Mouse (Mus musculus) neural tube, embryonic 14.5 days (tissue): ENCODE results near the gene Pla1a. TPM values are rescaled to one million over a fixed set of nuclear protein-coding genes. Genes with fewer than 3 reads are reported as not detected.

Source experiments
- ATAC-seq: fragments of 200-750 bp; cut with Nextera tagmentation; 2 replicates; pipeline ENCODE4 v1.8.0; 2017; ENCODE audit warnings: low read depth, mild to moderate bottlenecking, moderate TSS enrichment, moderate library complexity
- H3K27ac ChIP-seq: fragments of 300-500 bp; sonication (generic); 2 replicates; pipeline ENCODE4 v1.5.1; 2014; ENCODE audit warnings: low read depth, mild to moderate bottlenecking, control low read depth, low read length, moderate library complexity, mixed read lengths
- H3K27me3 ChIP-seq: fragments of 300-500 bp; sonication (generic); 2 replicates; pipeline ENCODE4 v1.6.1; 2014; ENCODE audit warnings: low read length; ENCODE audit not compliant: control insufficient read depth, insufficient read depth
- H3K36me3 ChIP-seq: fragments of 300-500 bp; sonication (generic); 2 replicates; pipeline ENCODE4 v1.6.1; 2014; ENCODE audit warnings: low read length, mixed read lengths; ENCODE audit not compliant: control insufficient read depth, insufficient read depth
- H3K4me1 ChIP-seq: fragments of 300-500 bp; sonication (generic); 2 replicates; pipeline ENCODE4 v1.6.1; 2014; ENCODE audit warnings: low read length; ENCODE audit not compliant: control insufficient read depth, insufficient read depth
- H3K4me2 ChIP-seq: fragments of 300-500 bp; sonication (generic); 2 replicates; pipeline ENCODE4 v1.6.1; 2014; ENCODE audit warnings: mild to moderate bottlenecking, low read depth, low read length, control low read depth
- H3K4me3 ChIP-seq: fragments of 300-500 bp; sonication (generic); 2 replicates; pipeline ENCODE4 v1.5.1; 2014; ENCODE audit warnings: low read depth, low read length, control low read depth, mixed read lengths
- H3K9ac ChIP-seq: fragments of 300-500 bp; sonication (generic); replicated peaks from 2 replicates; pipeline ENCODE4 v1.6.1; 2014; ENCODE audit warnings: low read depth, mild to moderate bottlenecking, control low read depth, low read length, mixed read lengths
- H3K9me3 ChIP-seq: fragments of 300-500 bp; sonication (generic); 2 replicates; pipeline ENCODE4 v1.6.1; 2016; ENCODE audit warnings: low read length; ENCODE audit not compliant: control insufficient read depth
- WGBS: fragments of 180-500 bp; shearing (Covaris S2); extraction: QIAGEN DNeasy Blood & Tissue Kit; methylation state at CpG from one replicate; pipeline ENCODE4 v1.1.7; 2014; 5-methylcytosine and 5-hydroxymethylcytosine counted together
- polyA plus RNA-seq: library from polyadenylated mRNA; unstranded; fragments of >200 nt; fragmentation: Nextera tagmentation; extraction: Ambion mirVana; gene quantifications from 2 replicates; pipeline ENCODE4 v1.2.1, GENCODE M21; 2014

Gene Pla1a
- polyA plus RNA-seq, 1 experiment from 2014 or later = 0.47 TPM

GRCm38 (mm10) chr16:38363256-38363595, 69.7 kb downstream of the Pla1a start:
- Histone ChIP-seq H3K4me1 (no peaks in the 10 kb centered on the region), H3K36me3 (no peaks in the 10 kb centered on the region), H3K4me3 (no peak overlapping the region), H3K27ac (no peak overlapping the region), H3K27me3 (no peaks in the 10 kb centered on the region), H3K4me2 (no peak overlapping the region), H3K9ac (no peak overlapping the region), H3K9me3 (no peaks in the 10 kb centered on the region)
- WGBS = 87% methylated on average over 3 of the region's 3 CpGs
- no peak for ATAC-seq

DNA sequence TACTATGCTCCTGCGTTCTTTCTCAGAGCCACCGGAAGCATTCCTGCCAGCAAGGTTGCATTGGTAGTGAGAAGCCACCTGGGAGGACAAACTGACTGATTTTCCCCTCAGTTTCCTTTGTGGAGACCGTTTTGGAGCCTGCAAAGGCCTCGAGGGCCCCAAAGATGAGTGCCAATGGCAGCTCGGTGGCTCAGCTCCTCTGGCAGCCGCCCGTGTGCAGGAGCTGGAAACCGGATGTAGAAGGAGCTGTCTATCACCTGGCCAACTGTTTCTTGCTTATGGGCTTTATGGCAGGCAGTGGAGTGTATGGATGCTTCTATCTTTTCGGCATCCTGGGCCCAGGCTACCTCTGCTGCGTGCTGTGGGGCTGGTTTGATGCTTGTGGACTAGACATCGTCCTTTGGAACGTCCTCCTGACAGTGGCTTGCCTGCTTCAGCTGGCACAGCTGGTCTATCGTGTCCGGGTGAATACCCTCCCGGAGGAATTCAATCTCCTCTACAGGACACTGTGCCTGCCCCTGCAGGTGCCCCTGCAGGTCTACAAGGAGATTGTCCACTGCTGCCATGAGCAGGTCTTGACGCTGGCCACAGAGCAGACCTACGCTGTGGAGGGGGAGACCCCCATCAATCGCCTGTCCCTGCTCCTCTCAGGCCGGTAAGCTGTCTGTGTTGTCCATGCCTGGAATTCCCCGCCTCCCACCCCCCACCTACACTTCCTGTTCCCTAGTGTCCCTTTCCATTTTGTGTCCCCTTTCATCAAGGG, 70.3 kb downstream of the Pla1a start:
- Histone ChIP-seq H3K27ac (no peak overlapping the region), H3K9me3 (no peaks in the 10 kb centered on the region), H3K36me3 (no peaks in the 10 kb centered on the region), H3K9ac (no peak overlapping the region), H3K4me3 (no peak overlapping the region), H3K4me1 (no peaks in the 10 kb centered on the region), H3K27me3 (no peaks in the 10 kb centered on the region), H3K4me2 (no peak overlapping the region)
- ATAC-seq = no peak
- WGBS = 84% methylated on average over 20 of the region's 20 CpGs

DNA sequence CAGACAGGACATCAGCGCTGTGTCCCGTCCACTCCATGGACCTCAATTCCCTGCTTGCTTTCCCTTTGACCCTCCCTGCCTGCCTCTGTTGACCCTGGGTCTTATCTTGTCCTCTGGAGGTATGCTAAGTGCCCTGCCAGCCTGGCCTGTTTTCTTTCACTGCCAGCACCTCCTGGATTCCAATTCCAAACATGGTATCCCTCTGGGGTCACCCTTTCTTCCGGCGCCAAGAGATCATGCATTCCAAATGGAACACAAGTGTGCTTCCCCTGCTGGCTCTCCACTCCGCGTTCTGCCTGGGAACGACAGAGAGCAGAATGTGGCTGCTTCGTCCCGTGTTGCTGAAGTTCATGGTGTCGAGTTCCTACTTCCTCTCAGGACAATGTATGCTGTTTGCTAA, 71.0 kb downstream of the Pla1a start, which contains the start of gene Popdc2:
Gene Popdc2 (plus strand): TSS at position 277 of the 400 bp plus-strand sequence.
- Histone ChIP-seq H3K4me2 (no peak within 1 kb of the TSS), H3K27ac (no peak within 1 kb of the TSS), H3K36me3 (no peaks in the 10 kb centered on the region), H3K9me3 (no peaks in the 10 kb centered on the region), H3K9ac (no peak within 1 kb of the TSS), H3K4me1 (no peaks in the 10 kb centered on the region), H3K27me3 (no peaks in the 10 kb centered on the region), H3K4me3 (no peak within 1 kb of the TSS)
- WGBS = 68% methylated on average over 10 of the region's 10 CpGs
- ATAC-seq = no peak

DNA sequence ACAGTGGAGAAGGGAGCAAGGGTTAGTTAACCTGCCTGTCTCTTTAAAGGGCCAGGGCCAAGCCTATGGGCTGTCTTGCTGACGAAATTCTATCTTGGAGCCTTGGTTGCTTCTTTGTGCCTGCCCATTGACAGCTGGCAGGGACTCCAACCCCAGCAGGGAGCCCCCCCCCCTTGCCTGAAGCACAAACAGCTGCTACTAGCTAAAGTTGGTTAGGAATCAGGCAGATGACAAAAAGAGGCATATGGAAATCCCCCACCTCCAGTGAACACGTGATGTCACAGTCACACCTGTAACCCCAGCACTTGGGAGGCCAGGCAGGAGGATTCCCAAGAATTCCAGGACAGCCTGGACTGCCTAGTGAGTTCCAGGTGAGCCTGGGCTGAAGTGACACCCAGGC, 72.6 kb downstream of the Pla1a start:
- Histone ChIP-seq H3K9ac (no peak overlapping the region), H3K4me3 (no peak overlapping the region), H3K4me1 (no peaks in the 10 kb centered on the region), H3K9me3 (no peaks in the 10 kb centered on the region), H3K4me2 (no peak overlapping the region), H3K27me3 (no peaks in the 10 kb centered on the region), H3K36me3 (no peaks in the 10 kb centered on the region), H3K27ac (no peak overlapping the region)
- WGBS = 26% methylated on average over 2 of the region's 2 CpGs
- ATAC-seq = no peak

- Histone ChIP-seq H3K9me3 (no peaks in the 10 kb centered on the region), H3K4me3 (no peak overlapping the region), H3K9ac (no peak overlapping the region), H3K27ac (no peak overlapping the region), H3K36me3 (no peaks in the 10 kb centered on the region), H3K4me2 (no peak overlapping the region), H3K27me3 (no peaks in the 10 kb centered on the region), H3K4me1 (no peaks in the 10 kb centered on the region)
- ATAC-seq = no peak
- 81% methylated on average over 3 of the region's 3 CpGs for WGBS
Measured at GRCm38 (mm10) chr16:38359857-38360256, 73.1 kb downstream of the Pla1a start.

DNA sequence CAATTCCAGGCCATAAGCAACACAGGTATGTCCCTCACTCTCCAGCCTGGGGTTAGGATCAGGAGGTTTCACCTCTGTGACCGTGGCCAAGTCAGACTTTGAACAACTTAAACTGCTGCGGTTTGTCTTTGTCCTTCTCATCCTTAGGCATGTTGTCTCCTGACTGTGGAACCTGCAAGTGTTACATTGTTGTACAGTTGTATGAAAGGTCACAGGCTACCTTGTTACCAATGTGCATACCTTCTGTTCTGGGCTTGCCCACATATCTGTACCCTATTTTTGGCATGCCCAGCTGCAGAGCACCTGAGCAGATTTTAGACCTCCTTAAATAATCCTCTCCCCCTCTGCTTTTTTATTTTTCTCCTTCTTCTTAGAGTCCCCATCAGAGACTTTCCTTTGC, 73.7 kb downstream of the Pla1a start:
- Histone ChIP-seq H3K36me3 (no peaks in the 10 kb centered on the region), H3K4me2 (no peak overlapping the region), H3K4me1 (no peaks in the 10 kb centered on the region), H3K9ac (no peak overlapping the region), H3K27ac (no peak overlapping the region), H3K27me3 (no peaks in the 10 kb centered on the region), H3K4me3 (no peak overlapping the region), H3K9me3 (no peaks in the 10 kb centered on the region)
- WGBS = 96% methylated on average over 2 of the region's 2 CpGs
- no peak for ATAC-seq

- no peaks in the 10 kb centered on the region for H3K27me3 ChIP-seq
- H3K9me3 ChIP-seq = no peaks in the 10 kb centered on the region
- H3K36me3 ChIP-seq = no peaks in the 10 kb centered on the region
- H3K4me1 ChIP-seq = no peaks in the 10 kb centered on the region
- H3K9ac ChIP-seq = no peak overlapping the region
- H3K27ac ChIP-seq = no peak overlapping the region
- ATAC-seq = no peak
- H3K4me3 ChIP-seq = no peak overlapping the region
- H3K4me2 ChIP-seq = no peak overlapping the region
- WGBS = 91% methylated on average over 6 of the region's 6 CpGs
Measured at GRCm38 (mm10) chr16:38358256-38358812, 74.6 kb downstream of the Pla1a start.

GRCm38 (mm10) chr16:38354185-38354913, 78.6 kb downstream of the Pla1a start:
- Histone ChIP-seq H3K9me3 (no peaks in the 10 kb centered on the region), H3K27me3 (no peaks in the 10 kb centered on the region), H3K27ac (no peak overlapping the region), H3K9ac (no peak overlapping the region), H3K4me3 (no peak overlapping the region), H3K4me1 (no peaks in the 10 kb centered on the region), H3K36me3 (peaks cover 16% of the 10 kb centered on the region), H3K4me2 (no peak overlapping the region)
- no peak for ATAC-seq
- WGBS = 95% methylated on average over 5 of the region's 5 CpGs

DNA sequence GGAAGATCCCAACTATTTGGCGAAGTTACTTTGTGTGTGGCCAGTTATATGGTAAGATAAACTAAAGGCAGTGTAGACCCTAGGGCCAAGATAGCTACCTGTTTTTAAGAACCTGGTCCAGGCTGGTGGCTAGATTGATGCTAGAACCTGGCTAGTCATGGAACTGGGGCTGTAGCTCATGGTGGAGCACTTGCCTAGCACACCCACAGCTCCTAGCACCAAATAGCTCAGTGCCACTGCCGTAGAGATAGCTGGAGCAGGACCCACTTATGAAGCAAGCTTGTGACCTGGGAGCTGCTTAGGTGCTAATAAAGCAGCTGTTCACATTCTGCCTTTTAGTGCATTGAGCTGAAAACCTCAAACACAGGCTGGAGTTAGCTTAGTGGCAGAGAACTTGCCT, 79.3 kb downstream of the Pla1a start:
- WGBS = 100% methylated on average over 2 of the region's 2 CpGs
- Histone ChIP-seq H3K9me3 (no peaks in the 10 kb centered on the region), H3K4me3 (no peak overlapping the region), H3K9ac (no peak overlapping the region), H3K36me3 (peaks cover 20% of the 10 kb centered on the region), H3K4me1 (no peaks in the 10 kb centered on the region), H3K27me3 (no peaks in the 10 kb centered on the region), H3K4me2 (no peak overlapping the region), H3K27ac (no peak overlapping the region)
- no peak for ATAC-seq
